Mouse (Mus musculus) embryonic fibroblast, embryonic 13.5 days (primary cell): ENCODE measurements around the gene Olfr43.

ENCODE experiments used
- CTCF ChIP-seq: IDR thresholded peaks from 2 replicates; pipeline ENCODE4 v1.5.1; 2011; ENCODE audit warnings: mild to moderate bottlenecking, control low read depth, low read length, moderate library complexity, borderline replicate concordance; ENCODE audit not compliant: insufficient read depth
- POLR2A ChIP-seq: IDR thresholded peaks from 2 replicates; pipeline ENCODE4 v1.6.1; 2011; ENCODE audit warnings: low read depth, mild to moderate bottlenecking, control low read depth, low read length, moderate library complexity

DNA sequence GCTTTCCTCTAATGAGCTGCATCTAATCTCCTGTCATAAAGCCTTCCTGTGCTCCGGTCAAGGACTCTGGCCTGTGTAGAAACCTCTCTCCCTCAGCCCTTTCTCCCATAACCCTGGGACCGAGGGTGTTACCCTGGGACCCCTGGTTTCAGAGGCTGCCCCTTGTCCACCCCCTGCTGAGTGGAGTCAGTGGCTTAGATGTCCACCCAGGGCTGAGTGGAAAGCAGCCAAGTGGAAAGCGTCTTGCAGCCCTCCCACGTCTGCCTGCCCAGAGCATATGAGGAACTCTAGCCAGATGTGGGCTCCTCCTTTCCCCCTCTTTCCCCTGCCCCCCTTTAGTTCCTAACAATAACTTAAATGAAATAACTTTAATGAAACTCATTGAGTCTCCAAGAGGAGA lies 28.0 kb downstream of the Olfr43 start:
- TF ChIP-seq POLR2A, result no peak
- no peak for TF ChIP-seq CTCF
